Mouse (Mus musculus): ENCODE data around the gene Klk1b22. TPM values are rescaled to one million over a fixed set of nuclear protein-coding genes. Genes with fewer than 3 reads are reported as not detected.

Klk1b22 gene
- not detected for polyA plus RNA-seq (2017; shearing (Covaris generic))

DNA sequence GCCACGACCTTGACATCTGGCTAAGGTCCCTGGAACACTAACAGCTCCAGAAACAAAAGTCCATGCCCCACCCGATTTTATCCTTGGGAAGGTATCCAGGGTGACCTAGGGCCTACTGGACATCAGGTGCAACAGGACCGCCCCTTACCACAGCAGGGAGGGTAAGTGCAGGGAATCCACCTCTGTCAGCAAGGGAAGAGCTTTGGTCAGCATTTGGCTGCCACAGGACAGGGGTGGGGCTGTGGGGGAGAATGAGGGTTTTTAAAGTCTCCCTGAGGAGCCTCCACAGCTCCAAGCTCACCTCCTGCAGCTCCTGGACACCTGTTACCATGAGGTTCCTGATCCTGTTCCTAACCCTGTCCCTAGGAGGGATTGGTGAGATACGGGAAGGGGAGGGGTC is at the start of gene Klk1b22:
Klk1b22 (plus strand) TSS at position 301 of the 400 bp plus-strand sequence.

GRCm38 (mm10) chr7:44102028-44102427 is 10.4 kb upstream of the Klk1b22 start, which contains the start of gene Klk1b21:
Gene Klk1b21 (plus strand): TSS chr7:44102328.

DNA sequence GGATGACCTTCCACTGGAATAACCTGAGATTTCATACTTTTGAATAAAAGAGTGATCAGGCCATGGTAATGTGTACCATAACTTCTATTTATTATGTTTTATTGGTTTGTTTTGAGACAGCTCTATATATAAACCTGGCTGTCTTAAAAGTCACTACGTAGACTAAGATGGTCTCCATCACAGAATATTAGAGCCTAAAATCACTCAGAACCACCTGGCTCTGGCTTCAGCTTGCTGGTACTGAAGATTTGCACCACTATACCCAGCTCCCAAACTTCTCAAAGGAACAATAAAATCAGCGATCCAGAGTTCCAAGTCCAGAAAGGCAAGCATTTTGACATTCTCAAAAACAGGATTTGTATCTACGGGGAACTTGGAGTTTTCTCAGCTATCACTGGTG is 24.0 kb downstream of the Klk1b22 start, which contains the start of gene Klk1b16:
Klk1b16 (plus strand) TSS at position 301 of the 400 bp plus-strand sequence.

Other genes with a start within 250 kb of the Klk1b22 start
- gene Klk4, start 231.5 kb upstream of the Klk1b22 start, polyA plus RNA-seq (2017; shearing (Covaris generic)), result not detected
- gene Klk15, start 178.9 kb upstream of the Klk1b22 start, polyA plus RNA-seq (2017; shearing (Covaris generic)), result under 1 TPM in 1 of 2 experiments, not detected in 1; 0.69 TPM
- 1 to 10 TPM in 1 of 2 experiments, not detected in 1; 1.9 TPM for gene Klk1b8, start 162.0 kb upstream of the Klk1b22 start, polyA plus RNA-seq (2017; shearing (Covaris generic))
- gene Klk1b1, start 145.9 kb upstream of the Klk1b22 start, polyA plus RNA-seq (2017; shearing (Covaris generic)), result not detected
- gene Klk1b9, start 136.6 kb upstream of the Klk1b22 start, polyA plus RNA-seq (2017; shearing (Covaris generic)), result not detected
- gene Klk1b11, start 116.8 kb upstream of the Klk1b22 start, polyA plus RNA-seq (2017; shearing (Covaris generic)), result not detected
- gene Klk1b26, start 100.5 kb upstream of the Klk1b22 start, polyA plus RNA-seq (2017; shearing (Covaris generic)), result under 1 TPM in 1 of 2 experiments, not detected in 1; 0.22 TPM
- 1 to 10 TPM; 2.7 to 3.0 TPM for gene Klk1b27, start 60.4 kb upstream of the Klk1b22 start, polyA plus RNA-seq (2017; shearing (Covaris generic))
- not detected for gene Klk1b21, start 10.3 kb upstream of the Klk1b22 start, polyA plus RNA-seq (2017; shearing (Covaris generic))
- gene Klk1b16, start 24.1 kb downstream of the Klk1b22 start, polyA plus RNA-seq (2017; shearing (Covaris generic)), result not detected
- gene Klk1b24, start 75.6 kb downstream of the Klk1b22 start, polyA plus RNA-seq (2017; shearing (Covaris generic)), result under 1 TPM in 1 of 2 experiments, not detected in 1; 0.84 TPM
- not detected for gene Klk1b3, start 85.5 kb downstream of the Klk1b22 start, polyA plus RNA-seq (2017; shearing (Covaris generic))
- under 1 TPM in 1 of 2 experiments, not detected in 1; 0.59 TPM for gene Klk1b4, start 94.8 kb downstream of the Klk1b22 start, polyA plus RNA-seq (2017; shearing (Covaris generic))
- gene Klk1b5, start 103.3 kb downstream of the Klk1b22 start, polyA plus RNA-seq (2017; shearing (Covaris generic)), result not detected
- gene Klk1, start 112.7 kb downstream of the Klk1b22 start, polyA plus RNA-seq (2017; shearing (Covaris generic)), result under 1 TPM in 1 of 2 experiments, not detected in 1; 0.65 TPM
- gene Gm36864, start 123.5 kb downstream of the Klk1b22 start, polyA plus RNA-seq (2017; shearing (Covaris generic)), result 1 to 10 TPM in 1 of 2 experiments, not detected in 1; 2.8 TPM
- 1 to 10 TPM; 1.5 to 4.0 TPM for gene 1700028J19Rik, start 134.0 kb downstream of the Klk1b22 start, polyA plus RNA-seq (2017; shearing (Covaris generic))
- gene 2410002F23Rik, start 134.0 kb downstream of the Klk1b22 start, polyA plus RNA-seq (2017; shearing (Covaris generic)), result 100 to 1,000 TPM; 133 to 173 TPM
- gene Acp4, start 144.7 kb downstream of the Klk1b22 start, polyA plus RNA-seq (2017; shearing (Covaris generic)), result 1 to 10 TPM in 1 of 2 experiments, under 1 TPM in 1; 0.18 to 1.3 TPM
- not detected for gene Gm15517, start 148.8 kb downstream of the Klk1b22 start, polyA plus RNA-seq (2017; shearing (Covaris generic))
- under 1 TPM; 0.31 to 0.95 TPM for gene Clec11a, start 194.2 kb downstream of the Klk1b22 start, polyA plus RNA-seq (2017; shearing (Covaris generic))
- under 1 TPM; 0.10 to 0.24 TPM for gene Shank1, start 197.6 kb downstream of the Klk1b22 start, polyA plus RNA-seq (2017; shearing (Covaris generic))

All from inflammation-experienced regulatory T-cells (primary cell).